Mouse (Mus musculus): ENCODE results near the gene Kpna1.
"Not testable (repeated sequence)": the region's sequence is repeated elsewhere in the genome, so short reads cannot be mapped to it uniquely, and the experiment has no call there.

Gene Kpna1

GRCm38 (mm10) chr16:35987930-35988329 is 9.4 kb downstream of the Kpna1 start:
- in situ Hi-C loops (cut with MseI, MboI) = no loop called here

DNA sequence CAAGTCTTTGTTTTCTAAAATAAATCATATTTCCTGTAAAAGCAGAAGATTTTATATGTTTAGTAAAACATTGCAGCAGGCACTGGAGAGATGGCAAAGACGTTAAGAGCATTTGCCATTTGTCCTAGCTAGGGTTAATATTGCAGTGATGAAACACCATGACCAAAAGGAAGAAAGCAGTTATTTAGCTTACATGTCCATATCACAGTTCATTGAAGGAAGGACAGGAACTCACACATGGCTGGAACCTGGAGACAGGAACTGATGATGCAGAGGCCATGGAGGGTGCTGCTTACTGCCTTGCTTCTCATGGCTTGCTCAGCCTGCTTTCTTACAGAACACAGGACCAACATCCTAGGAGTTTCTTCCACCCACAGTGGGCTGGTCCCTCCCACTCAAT is 13.8 kb downstream of the Kpna1 start:
- in situ Hi-C loops (cut with MseI, MboI) = no loop called here

DNA sequence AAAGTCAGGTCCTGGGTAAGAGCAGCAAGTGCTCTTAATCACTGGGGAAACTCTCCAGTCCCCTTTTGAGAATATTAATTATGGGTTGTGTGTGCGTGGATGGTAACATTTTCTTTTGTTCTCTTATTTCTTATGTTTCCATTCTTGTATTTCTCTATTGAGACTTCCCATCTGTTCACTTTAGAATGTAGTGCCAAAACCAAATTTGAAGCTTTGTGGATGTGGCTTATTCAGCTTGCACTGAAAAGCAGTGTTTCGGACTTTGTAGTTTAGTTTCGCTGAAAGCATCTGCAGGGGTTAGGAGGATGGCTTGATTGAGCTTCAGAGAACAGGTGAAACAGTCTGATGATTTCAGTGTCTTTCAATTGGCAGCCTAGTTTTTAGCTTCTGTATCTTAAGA is 14.8 kb downstream of the Kpna1 start:
- in situ Hi-C loops (cut with MseI, MboI) = no loop called here

- in situ Hi-C loops (cut with MseI, MboI) = not testable (repeated sequence)
Measured at GRCm38 (mm10) chr16:35998852-35999251, 20.3 kb downstream of the Kpna1 start.

DNA sequence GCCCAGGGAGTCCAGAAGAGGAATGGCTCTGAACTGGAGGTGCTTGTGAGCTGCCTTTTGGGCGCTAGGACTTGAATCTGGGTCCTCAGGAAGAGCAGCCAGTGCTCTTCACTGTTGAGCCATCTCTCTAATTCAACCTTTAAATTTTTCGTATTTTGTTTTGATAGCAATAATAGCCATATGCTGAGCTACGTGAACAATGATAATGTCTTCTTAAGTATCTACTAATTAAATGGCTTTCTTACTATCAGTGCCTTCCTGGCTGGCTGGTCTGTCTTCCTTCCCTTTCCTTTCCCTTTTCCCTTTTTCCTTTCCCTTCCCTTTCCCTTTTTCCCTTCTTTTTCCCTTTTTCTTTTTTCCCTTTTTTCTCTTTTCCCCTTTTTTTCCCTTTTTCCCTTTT is 29.8 kb downstream of the Kpna1 start:
- in situ Hi-C loops (cut with MseI, MboI) = no loop called here

DNA sequence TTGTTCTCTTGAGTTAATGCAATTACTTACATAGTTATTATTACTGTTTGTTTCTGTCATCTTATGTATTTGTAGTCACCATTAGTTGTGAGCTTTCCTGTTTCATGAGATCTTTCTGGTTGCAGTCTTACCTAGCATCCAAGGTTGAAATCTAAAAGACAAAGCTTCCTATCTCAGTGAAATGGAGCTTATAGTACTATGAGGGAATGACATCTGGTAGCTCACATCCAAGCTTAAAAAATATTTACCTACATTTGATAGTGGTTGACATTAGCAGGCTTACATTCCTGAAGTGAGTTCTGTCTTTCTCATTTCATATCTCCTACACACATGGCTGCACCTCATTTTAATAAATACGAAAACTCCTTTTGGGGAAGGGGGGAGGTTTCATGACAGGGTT is 37.8 kb downstream of the Kpna1 start:
- in situ Hi-C loops (cut with MseI, MboI) = no loop called here

DNA sequence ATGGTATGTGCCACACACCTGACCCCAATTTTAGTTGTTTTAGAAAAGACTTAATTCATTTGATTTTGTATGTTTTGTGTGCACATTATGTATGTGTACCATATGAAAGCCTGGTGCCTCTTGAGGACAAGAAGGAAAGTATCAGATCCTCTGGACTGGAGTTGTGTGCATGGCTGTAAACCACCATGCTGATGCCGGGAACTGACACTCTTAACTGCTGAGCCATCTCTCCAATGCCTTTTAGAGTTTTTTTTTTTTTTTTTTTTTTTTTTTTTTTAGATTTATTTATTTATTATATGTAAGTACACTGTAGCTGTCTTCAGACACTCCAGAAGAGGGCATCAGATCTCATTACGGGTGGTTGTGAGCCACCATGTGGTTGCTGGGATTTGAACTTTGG is 49.6 kb downstream of the Kpna1 start:
- in situ Hi-C loops (cut with MseI, MboI) = not testable (repeated sequence)

DNA sequence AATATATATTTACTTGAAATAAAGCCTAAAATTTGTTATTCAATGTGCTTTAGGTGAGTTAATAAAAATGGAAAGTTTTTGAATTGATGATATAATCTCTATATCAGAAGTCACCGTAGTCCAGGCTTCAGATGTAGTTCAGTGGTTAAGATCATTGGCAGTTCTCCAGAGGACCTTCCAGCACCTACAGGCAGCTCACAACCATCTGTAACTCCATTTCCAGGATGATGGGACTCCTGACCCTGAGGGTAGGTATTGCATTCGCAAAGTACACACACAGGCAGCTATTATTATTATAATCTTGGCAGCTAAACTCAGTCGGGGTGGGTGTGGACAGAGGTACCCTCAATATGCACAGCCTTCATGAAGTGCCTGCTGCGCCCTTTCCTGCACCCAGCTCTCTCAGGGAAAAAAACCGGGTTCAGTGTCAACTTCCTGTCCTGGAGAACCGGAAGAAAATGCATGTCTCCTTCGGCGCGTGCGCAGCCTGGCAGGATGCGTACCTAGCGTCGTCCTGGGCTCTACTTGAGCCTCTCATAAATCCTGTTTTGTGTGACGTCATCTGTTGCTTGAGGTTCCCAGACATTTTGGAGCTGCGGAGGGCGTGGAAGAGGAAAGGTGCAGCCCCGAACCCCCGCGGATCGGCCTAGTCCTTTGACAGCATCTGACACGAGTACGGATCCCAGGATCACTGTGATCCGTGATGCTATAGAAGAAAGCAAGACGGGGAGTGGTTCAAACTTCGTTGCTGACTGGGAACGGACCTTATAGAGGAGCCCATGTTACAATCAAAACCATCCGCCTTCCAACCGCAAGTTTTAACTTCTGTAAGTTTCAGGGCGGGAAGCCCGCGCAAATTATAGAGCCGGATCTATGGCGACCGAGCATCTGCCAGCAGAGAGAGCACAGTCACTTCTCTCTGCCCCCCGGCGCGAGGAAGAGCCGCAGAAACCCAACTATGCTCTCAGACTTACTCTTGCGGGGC is 62.4 kb downstream of the Kpna1 start, which contains the start of gene Wdr5b:
Gene Wdr5b (plus strand): TSS at position 551 of the 985 bp plus-strand sequence.
- in situ Hi-C loops (cut with MseI, MboI) = no loop called here

DNA sequence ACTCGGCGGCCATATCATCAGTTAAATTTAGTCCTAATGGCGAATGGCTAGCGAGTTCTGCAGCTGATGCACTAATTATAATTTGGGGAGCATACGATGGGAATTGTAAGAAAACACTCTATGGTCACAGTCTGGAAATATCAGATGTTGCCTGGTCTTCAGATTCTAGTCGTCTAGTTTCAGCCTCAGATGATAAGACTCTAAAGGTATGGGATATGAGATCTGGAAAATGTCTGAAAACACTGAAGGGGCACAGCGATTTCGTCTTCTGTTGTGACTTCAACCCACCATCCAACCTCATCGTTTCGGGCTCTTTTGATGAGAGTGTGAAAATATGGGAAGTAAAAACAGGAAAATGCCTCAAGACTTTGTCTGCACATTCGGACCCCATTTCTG is 63.1 kb downstream of the Kpna1 start:
- in situ Hi-C loops (cut with MseI, MboI) = no loop called here

DNA sequence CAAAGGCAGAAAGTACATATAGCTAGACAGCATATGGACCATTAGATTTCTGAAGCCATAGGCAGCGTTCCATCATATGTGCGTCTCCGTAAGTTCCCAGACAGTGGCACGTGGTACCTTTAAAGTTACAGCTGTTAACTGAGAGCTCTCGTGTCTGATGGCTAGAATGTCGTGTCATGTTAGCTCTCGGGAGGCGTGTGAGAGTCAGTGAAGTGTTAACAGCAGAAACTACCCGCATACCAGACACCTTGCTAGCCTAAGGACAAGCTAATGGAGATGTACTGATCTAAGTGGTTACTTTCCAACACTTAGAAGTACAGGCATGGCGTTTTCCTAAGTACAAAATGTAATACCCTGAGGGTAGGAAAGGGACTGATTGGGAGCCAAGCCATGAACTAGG is 64.5 kb downstream of the Kpna1 start:
- in situ Hi-C loops (cut with MseI, MboI) = no loop called here

DNA sequence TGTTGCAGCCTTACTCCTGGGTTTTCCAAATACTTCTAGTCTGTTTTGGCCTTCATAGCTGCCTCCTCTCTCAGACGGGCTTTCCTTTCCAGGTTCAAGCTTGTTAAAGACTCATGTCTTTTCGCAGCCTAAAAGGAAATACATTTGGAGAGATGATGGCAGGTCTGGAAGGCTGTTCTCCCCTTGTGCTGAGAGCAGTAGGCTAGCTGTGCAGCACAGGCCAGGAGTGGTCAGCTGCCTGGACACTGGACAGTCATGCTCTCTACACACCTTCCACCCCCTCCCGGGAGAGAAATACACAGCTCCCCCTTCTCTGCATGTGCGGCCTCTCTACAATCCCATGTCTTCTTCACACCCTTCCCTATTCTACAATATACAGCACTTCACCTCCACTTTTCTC is 65.4 kb downstream of the Kpna1 start:
- in situ Hi-C loops (cut with MseI, MboI) = no loop called here

DNA sequence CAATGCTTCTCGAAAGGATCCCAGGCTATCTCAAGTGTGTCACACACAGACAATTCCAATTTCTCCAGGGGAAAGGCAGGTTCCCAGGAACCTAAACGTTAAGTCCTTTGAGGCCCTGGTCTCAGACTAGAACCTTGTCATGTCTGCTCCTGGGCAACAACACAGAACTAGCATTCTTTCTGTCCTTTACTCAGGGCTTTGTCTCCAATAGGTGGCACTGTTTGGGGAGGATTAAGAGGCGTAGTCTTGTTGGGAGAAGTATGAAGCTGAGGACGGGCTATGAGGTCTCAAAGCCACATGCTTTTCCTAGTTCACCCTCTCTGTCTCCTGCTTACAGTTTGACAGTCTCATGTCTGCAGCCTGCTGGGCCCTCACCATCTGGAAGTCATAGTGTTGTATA is 69.0 kb downstream of the Kpna1 start:
- in situ Hi-C loops (cut with MseI, MboI) = no loop called here

GRCm38 (mm10) chr16:36051491-36051890 is 72.9 kb downstream of the Kpna1 start:
- in situ Hi-C loops (cut with MseI, MboI) = no loop called here

DNA sequence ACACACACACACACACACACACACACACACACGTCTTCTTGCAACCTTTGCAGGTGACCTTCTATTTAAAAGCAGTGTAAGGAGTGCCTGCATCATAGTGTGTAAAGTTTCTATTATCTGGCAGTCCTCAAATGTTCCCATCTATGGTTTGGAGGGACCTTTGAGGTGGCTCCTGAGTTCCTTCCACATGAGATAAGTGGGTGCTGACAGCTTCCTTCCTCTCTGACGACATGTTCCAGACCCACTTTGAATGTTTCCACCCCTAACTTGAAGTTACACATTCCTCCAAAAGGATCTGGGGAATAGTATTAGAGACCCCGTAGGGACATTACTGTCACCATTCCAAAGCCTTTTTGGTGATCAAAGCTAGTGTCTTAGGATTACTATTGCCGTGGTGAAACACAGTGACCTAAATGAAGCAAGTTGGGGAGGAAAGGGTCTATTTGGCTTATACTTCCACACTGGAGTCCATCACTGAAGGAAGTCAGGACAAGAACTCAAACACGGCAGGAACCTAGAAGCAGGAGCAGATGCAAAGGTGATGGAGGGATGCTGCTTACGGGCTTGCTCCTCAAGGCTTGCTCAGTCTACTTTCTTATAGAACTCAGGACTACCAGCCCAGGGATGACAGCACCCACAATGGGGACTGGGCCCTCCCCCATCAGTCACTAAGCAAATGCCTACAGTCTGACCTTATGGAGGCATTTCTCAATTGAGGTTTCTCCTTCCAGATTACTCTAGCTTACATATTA is 75.2 kb downstream of the Kpna1 start:
- in situ Hi-C loops (cut with MseI, MboI) = no loop called here

- in situ Hi-C loops (cut with MseI, MboI) = no loop called here
Measured at GRCm38 (mm10) chr16:36054920-36055319, 76.4 kb downstream of the Kpna1 start.

DNA sequence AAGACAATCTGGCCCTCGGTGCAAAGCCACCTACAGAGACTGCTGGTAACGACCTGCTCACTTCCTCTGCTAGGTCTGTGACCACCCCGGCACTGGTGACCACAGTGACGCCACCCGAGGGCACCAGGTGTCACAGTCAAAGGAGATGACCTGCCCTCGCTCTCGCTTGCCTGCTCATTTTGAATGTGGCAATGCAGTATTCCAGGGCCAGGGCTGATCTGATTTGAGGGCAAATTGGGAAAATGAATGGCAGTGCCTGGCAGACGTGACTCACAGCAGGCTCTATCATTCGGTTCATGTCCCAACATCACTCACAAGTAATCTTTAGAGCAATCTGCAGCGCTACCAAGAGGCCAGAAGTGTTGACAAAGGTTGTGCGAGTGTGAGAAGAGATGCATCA is 77.9 kb downstream of the Kpna1 start:
- in situ Hi-C loops (cut with MseI, MboI) = no loop called here

DNA sequence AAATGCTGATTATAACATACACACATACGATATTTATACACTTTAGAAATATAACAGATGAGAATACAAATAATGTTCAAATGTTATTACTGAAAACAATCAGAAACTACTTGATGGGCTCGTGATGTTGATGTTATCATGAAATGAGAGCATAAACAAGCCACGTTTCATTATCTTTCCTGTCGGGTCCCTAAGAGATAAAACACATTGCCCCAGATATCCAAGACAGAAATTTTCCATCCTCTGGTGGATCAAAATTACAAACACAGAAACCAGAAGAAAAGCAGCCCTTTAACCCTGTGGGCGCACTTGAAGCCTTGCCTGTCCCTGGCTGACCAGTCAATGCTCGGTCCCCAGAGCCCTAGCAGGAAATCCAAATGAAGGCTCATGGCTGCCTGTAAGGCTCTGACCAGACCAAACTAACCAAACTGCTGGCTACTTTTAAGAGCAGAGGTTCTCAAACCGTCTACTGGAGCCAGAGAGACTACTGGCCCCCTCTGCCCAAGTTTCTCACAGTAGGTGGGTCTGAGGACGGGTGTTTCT is 79.5 kb downstream of the Kpna1 start:
- in situ Hi-C loops (cut with MseI, MboI) = no loop called here

DNA sequence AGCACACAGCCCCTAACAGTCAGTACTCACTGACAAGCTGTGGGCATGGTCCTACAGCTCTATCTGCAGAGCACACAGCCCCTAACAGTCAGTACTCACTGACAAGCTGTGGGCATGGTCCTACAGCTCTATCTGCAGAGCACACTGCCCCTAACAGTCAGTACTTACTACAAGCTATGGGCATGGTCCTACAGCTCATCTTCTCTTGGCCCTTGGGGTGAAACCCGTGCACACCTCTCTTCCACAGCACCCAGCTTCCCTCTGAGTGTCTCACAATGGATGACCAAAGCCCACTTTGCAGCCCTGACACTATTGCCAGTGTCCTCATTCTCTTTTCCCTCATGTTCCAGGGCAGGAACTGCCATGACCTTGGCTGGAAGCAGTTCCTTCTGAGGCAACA is 84.0 kb downstream of the Kpna1 start:
- in situ Hi-C loops (cut with MseI, MboI) = not testable (repeated sequence)

DNA sequence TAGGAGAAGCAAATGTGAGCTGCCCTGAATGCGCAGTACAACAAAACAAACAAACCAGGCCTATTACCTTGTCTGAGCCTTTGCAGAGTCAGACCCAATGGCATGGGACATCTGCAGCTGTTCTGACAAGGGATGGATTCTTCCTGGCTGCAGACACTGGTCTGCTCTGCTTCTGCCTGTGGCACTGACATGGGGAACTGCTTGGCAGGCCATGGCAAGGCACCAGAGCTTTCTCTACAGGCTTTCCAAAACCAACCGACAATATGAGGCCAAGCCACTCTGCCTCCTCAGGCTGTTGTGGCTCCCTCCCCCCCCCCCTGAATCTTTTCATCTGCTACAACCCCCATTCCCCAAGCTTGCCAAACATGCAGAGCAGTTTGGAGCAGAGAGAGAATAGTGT is 84.8 kb downstream of the Kpna1 start:
- in situ Hi-C loops (cut with MseI, MboI) = no loop called here

GRCm38 (mm10) chr16:36064904-36065303 is 86.4 kb downstream of the Kpna1 start:
- in situ Hi-C loops (cut with MseI, MboI) = no loop called here

DNA sequence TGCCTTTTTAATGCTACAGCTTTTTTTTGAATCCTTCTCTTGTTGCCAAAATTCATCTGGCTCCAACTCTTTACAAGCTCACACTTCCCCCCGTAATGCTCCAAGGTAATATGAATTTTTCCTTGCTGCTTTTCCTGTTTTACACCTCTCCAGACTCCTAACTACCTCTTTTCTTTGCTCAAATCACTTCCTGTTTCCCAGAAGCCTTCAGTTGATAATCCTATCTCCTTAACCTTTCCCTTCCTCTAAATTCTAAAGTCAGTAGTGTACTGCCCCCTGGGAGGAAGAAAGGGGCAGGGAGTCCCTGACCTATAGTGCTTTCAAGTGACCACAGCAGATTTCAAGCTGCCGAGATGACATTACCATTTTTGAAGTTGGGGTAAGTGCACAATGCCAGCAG is 89.1 kb downstream of the Kpna1 start:
- in situ Hi-C loops (cut with MseI, MboI) = no loop called here

DNA sequence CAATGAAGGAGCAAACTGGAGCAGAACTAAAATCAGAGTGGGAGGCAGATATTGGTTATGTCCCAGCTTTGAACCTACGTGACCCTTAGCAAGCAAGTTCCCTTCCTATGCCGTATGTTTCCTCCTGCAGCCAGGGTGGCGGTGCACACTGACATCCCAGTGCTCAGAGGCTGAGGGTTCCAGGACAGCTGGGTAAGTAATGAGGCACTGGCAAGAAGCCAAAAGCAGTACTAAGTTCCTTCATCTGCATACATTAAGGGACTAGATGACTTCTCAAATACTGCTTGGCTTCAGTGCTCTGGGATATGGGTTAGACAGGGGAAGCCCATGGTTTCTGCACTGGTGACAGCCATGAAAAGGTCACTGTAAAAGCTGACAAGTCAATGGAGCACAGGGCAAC is 89.8 kb downstream of the Kpna1 start:
- in situ Hi-C loops (cut with MseI, MboI) = no loop called here
